Mouse (Mus musculus): Measurements from ENCODE around the gene Rnf213. TPM values are rescaled to one million over a fixed set of nuclear protein-coding genes. Genes with fewer than 3 reads are reported as not detected.

Rnf213 gene
- polyA plus RNA-seq (2015; fragmentation: Nextera tagmentation; extraction: Ambion mirVana): 4.6 and 6.4 TPM in 2 replicates

DNA sequence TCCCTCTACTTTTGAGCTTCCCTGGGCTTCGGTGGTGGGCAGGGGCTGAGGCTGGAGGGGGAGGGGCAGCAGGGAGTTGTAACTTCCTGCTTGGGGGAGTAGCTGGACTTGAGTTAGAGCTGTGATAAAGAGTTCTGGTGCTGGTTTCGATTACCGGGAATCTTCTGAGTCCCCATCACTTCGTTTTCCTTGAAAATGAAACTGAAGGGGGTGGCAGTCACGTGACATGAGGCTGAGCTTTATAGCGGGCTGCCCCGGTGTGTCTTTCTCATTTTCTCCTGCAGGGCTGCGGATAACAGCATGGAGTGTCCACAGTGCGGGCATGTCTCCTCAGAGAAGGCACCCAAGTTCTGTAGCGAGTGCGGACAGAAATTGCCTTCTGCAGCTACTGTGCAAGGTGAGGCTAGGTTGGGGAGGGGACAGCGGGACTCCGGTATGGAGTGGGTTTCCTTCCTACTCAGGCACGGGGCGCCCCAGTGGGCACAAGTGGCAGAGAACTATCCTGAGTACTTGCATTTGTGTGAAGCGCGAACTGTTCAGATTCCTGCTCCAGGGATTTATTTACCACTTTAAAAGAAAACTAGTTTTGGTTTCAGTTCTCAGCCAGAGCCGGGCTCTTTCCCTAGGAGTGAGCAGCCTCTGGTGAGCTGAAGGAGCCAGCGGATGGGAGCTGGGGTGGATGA lies at the start of gene Rnf213:
Rnf213 (plus strand) TSS at position 301 of the 683 bp plus-strand sequence.
- WGBS: under 1% methylated on average over 19 of the region's 19 CpGs
- Histone ChIP-seq H3K27me3 (0 out of 2 replicates have a peak, but pooled peaks cover 3% of the 10 kb centered on the region), H3K36me3 (peaks cover 9% of the 10 kb centered on the region; the same call in 1 of the 2 replicates), H3K4me1 (replicated peaks) (peaks cover 41% of the 10 kb centered on the region), H3K4me2 (peak within 1 kb of the TSS; percentile 95), H3K27ac (peak within 1 kb of the TSS; percentile 99), H3K9me3 (replicated peaks) (no peaks in the 10 kb centered on the region), H3K4me3 (peak within 1 kb of the TSS; percentile 83), H3K9ac (peak within 1 kb of the TSS; percentile 61)
- ATAC-seq (replicated peaks; ENCODE audit: insufficient number of reproducible peaks, insufficient read depth, low FRiP score, low read depth): peak; percentile 42

DNA sequence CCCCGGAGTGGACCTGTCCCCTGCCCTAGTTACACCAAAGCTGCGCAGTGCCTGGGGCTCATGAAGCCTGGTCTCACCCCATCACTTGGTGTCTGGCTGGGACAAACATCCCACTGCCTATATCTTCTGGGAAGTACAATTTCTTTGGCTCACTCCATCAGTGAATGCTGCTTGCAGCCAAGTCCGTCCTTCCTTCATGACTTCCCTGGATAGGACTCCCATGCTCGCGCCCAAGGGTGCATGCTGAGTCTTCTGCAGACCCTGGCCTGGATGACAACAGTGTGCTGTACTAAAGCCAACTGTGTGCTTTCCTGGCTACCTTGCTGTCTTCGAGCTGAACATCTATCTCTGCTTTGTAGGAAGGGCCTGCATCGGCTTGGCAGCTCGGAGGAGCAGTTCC lies 48.7 kb upstream of the Rnf213 start:
- Histone ChIP-seq H3K4me1 (replicated peaks) (peaks cover 6% of the 10 kb centered on the region), H3K9me3 (replicated peaks) (no peaks in the 10 kb centered on the region), H3K27me3 (no peaks in the 10 kb centered on the region), H3K9ac (no peak overlapping the region), H3K4me3 (no peak overlapping the region), H3K27ac (no peak overlapping the region), H3K36me3 (0 out of 2 replicates have a peak, but pooled peaks cover 3% of the 10 kb centered on the region), H3K4me2 (no peak overlapping the region)
- ATAC-seq (replicated peaks; ENCODE audit: insufficient number of reproducible peaks, insufficient read depth, low FRiP score, low read depth): no peak
- 76% methylated on average over 8 of the region's 8 CpGs for WGBS

DNA sequence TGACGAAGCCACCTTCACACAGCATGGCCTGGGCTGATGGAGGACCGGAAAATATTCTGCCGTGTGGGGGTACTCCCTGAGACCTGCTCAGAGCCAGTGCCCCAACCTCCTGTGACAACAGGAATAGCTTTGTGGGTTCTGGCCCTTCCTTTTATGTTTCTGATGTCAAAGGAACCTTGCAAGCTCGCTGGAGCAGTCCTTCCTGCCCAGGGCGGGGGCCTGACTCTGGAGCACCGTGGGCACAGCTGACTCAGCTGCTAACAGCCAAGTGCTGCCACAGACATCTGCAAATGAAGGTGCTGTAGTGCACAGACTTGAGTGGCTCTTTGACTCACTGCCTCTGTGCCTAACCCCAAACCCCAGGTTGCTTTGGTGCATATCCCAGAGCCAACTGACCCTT lies 48.0 kb upstream of the Rnf213 start:
- Histone ChIP-seq H3K27me3 (no peaks in the 10 kb centered on the region), H3K4me1 (replicated peaks) (peaks cover 6% of the 10 kb centered on the region), H3K9me3 (replicated peaks) (no peaks in the 10 kb centered on the region), H3K4me2 (no peak overlapping the region), H3K36me3 (0 out of 2 replicates have a peak, but pooled peaks cover 3% of the 10 kb centered on the region), H3K27ac (no peak overlapping the region), H3K4me3 (no peak overlapping the region), H3K9ac (no peak overlapping the region)
- no peak for ATAC-seq (replicated peaks; ENCODE audit: insufficient number of reproducible peaks, insufficient read depth, low FRiP score, low read depth)
- 62% methylated on average over 6 of the region's 6 CpGs for WGBS

DNA sequence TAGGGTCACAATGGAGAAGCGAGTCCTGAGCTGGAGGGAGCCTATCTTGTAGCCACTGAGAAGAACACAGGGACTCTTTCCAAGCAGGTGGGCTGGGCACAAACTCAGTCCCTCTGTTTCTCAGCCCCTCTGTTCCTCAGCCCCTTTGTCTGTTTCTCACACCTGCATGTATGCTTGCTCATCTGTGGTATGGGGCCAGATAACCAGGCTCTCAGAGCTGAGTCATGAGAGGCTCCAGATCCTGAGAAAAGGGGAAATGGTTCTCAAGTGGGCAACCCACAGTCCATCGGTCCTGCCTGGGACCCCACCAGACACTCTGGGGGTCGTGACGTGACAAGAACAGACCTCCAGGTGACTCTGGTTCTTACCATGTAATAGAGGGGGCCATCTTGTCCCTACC lies 45.8 kb upstream of the Rnf213 start:
- 85% methylated on average over 4 of the region's 4 CpGs for WGBS
- Histone ChIP-seq H3K4me1 (replicated peaks) (peaks cover 6% of the 10 kb centered on the region), H3K9me3 (replicated peaks) (no peaks in the 10 kb centered on the region), H3K9ac (no peak overlapping the region), H3K36me3 (0 out of 2 replicates have a peak, but pooled peaks cover 3% of the 10 kb centered on the region), H3K4me2 (no peak overlapping the region), H3K27me3 (no peaks in the 10 kb centered on the region), H3K27ac (no peak overlapping the region), H3K4me3 (no peak overlapping the region)
- ATAC-seq (replicated peaks; ENCODE audit: insufficient number of reproducible peaks, insufficient read depth, low FRiP score, low read depth): no peak

DNA sequence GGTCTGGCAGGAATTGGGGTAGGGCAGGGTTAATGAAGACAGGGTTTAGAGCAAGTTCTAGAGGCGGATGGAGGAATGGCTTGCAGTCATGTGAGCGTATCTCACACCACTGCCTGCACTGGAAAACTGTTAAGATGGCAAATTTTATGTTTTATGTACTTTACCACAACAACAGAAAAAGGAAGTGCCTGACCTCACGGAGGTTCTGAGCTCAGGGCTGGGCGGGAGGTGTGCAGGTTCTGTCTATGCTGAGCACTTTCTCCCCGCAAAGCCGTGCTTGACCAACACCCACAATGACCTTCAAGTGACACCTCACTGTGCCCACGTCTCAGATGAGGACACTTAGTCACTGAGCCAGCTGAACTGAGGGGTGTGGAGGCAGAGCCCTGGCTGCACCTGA lies 40.8 kb upstream of the Rnf213 start:
- Histone ChIP-seq H3K27ac (no peak overlapping the region), H3K4me1 (replicated peaks) (peaks cover 14% of the 10 kb centered on the region), H3K9me3 (replicated peaks) (no peaks in the 10 kb centered on the region), H3K4me3 (no peak overlapping the region), H3K36me3 (no peaks in the 10 kb centered on the region), H3K4me2 (no peak overlapping the region), H3K27me3 (no peaks in the 10 kb centered on the region), H3K9ac (no peak overlapping the region)
- no peak for ATAC-seq (replicated peaks; ENCODE audit: insufficient number of reproducible peaks, insufficient read depth, low FRiP score, low read depth)
- WGBS: 72% methylated on average over 7 of the region's 7 CpGs

DNA sequence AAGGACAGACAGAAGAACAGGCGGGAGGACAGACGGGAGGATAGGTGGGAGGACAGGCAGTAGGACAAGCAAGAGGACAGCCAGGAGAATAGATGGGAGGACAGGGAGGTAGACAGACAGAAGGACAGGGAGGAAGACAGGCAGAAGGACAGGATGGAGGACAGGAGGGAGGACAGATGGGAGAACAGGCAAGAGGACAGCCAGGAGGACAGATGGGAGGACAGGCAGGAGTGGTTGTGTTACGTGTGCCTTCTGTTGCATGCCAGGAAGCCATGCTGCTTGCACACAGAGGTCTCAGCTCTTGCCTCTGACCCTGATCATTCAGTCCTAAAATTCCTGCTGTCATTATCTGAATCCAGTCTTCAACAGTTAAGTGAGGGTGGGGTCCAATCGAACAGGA lies 39.0 kb upstream of the Rnf213 start:
- Histone ChIP-seq H3K9ac (no peak overlapping the region), H3K4me3 (no peak overlapping the region), H3K4me2 (no peak overlapping the region), H3K27ac (no peak overlapping the region), H3K27me3 (no peaks in the 10 kb centered on the region), H3K4me1 (replicated peaks) (peaks cover 14% of the 10 kb centered on the region), H3K9me3 (replicated peaks) (no peaks in the 10 kb centered on the region), H3K36me3 (no peaks in the 10 kb centered on the region)
- 71% methylated on average over 4 of the region's 4 CpGs for WGBS
- no peak for ATAC-seq (replicated peaks; ENCODE audit: insufficient number of reproducible peaks, insufficient read depth, low FRiP score, low read depth)

DNA sequence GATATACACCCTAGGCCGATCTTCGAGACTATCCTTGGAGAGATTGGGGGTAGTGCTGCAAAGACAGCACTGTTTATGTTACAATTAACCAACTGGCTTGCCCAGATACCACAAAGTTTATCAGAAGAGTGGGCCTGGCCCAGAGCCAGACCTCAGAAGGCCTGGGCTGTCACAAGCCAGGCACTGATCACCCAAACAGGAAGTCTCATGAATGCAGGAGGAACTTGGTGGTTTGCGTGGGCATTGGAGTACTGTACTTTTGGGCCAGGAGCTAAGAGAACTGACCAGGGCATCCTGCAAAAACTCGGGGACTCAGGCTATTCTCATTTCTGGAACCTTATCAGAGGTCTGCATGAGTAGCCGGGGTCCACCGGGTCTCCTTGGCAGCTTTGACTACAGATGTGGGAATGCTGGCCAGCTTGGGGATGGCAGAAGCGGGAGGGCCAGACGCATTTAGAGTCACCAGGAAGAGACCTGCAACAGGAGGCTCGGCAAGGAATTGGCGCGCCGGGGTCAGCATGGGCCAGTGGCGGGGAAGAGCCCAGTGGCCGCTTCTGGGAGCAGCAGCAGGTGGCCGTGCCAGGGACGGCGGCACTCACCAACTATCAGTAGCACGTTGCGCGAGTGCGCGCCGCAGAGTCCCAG lies 38.0 kb upstream of the Rnf213 start:
- Histone ChIP-seq H3K4me1 (replicated peaks) (peaks cover 14% of the 10 kb centered on the region), H3K27me3 (no peaks in the 10 kb centered on the region), H3K9me3 (replicated peaks) (no peaks in the 10 kb centered on the region), H3K4me3 (peak overlapping the region; percentile 81), H3K4me2 (peak overlapping the region; percentile 94), H3K36me3 (peaks cover 7% of the 10 kb centered on the region; the same call in 1 of the 2 replicates), H3K27ac (peak overlapping the region; percentile 89), H3K9ac (peak overlapping the region; percentile 77)
- 1% methylated on average over 23 of the region's 23 CpGs for WGBS
- peak; percentile 29 for ATAC-seq (replicated peaks; ENCODE audit: insufficient number of reproducible peaks, insufficient read depth, low FRiP score, low read depth)

DNA sequence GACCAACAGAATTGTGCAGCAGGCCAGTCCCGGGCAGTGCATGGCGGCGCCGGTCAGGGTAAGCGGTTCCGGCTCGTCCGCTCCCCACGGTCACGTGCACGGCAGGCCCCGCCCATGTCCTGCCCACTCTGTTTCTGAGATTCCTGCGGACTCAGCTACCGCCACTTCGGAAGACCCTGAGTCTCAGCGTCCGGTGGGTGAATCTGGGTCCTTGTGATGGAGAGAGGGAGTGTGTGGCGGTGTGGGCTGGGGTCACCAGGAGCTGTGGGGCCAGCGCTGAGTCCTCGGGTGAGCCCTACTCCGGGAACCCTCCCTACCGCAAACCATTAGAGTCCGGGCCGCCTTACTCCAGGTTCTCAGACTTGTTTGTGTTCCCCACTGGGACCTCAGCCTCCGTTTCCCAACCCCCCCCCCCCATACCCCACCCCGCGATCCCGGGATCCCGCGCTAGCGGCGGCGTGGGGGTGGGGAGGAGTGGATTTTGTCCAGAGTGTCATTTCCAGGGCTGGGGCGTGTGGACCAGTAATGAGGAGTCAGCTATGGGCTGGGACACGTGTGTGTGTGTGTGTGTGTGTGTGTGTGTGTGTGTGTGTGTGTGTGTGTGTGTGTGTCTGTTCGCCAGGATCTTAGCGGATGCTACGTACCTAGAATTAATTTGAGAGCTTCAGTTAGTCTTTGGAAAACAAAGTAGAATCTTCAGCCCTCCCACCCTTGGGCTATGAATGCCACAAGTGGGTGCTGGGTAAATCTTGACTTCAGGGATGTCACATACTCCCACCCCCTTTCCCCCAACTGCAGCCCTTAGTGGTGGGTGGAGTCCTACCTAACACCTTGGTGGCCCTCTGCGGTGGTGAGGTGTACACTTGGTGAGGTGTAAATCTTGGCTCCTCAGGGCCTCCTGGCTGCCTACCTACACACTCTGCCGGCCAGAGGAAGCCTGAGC lies 37.2 kb upstream of the Rnf213 start, which contains the start of the genes Sgsh and Slc26a11:
Sgsh (minus strand) TSS at position 94 of the 943 bp plus-strand sequence.
Slc26a11 (plus strand) TSS at position 115 of the 943 bp plus-strand sequence.
- Histone ChIP-seq H3K4me2 (peak within 1 kb of the TSS; percentile 94), H3K27me3 (no peaks in the 10 kb centered on the region), H3K4me3 (peak within 1 kb of the TSS; percentile 81), H3K27ac (peak within 1 kb of the TSS; percentile 89), H3K36me3 (peaks cover 10% of the 10 kb centered on the region; the same call in 1 of the 2 replicates), H3K9me3 (replicated peaks) (no peaks in the 10 kb centered on the region), H3K4me1 (replicated peaks) (peaks cover 14% of the 10 kb centered on the region), H3K9ac (peak within 1 kb of the TSS; percentile 77)
- 2% methylated on average over 40 of the region's 40 CpGs for WGBS
- ATAC-seq (replicated peaks; ENCODE audit: insufficient number of reproducible peaks, insufficient read depth, low FRiP score, low read depth): peak; percentile 91

DNA sequence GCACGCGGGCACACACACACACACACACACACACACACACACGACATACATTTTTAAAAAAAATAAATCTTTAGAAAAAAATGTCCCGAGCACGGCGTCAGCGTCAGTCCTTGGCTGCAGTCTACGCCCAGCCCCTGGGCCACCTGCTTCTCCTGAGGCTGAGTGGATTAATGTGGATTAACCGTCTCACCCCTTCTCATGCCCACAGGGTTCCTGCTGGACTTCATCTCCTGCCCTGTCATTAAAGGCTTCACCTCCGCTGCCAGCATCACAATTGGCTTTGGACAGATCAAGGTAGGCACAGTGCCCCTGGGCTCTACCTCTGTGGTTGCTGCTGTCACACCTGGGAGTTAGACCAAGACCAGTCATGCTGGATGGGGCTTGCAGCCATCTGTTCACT lies 33.8 kb upstream of the Rnf213 start:
- Histone ChIP-seq H3K9ac (no peak overlapping the region), H3K27me3 (no peaks in the 10 kb centered on the region), H3K4me2 (no peak overlapping the region), H3K36me3 (peaks cover 10% of the 10 kb centered on the region; the same call in 1 of the 2 replicates), H3K27ac (no peak overlapping the region), H3K4me3 (no peak overlapping the region), H3K9me3 (replicated peaks) (no peaks in the 10 kb centered on the region), H3K4me1 (replicated peaks) (peaks cover 19% of the 10 kb centered on the region)
- WGBS: 90% methylated on average over 10 of the region's 10 CpGs
- ATAC-seq (replicated peaks; ENCODE audit: insufficient number of reproducible peaks, insufficient read depth, low FRiP score, low read depth): no peak

DNA sequence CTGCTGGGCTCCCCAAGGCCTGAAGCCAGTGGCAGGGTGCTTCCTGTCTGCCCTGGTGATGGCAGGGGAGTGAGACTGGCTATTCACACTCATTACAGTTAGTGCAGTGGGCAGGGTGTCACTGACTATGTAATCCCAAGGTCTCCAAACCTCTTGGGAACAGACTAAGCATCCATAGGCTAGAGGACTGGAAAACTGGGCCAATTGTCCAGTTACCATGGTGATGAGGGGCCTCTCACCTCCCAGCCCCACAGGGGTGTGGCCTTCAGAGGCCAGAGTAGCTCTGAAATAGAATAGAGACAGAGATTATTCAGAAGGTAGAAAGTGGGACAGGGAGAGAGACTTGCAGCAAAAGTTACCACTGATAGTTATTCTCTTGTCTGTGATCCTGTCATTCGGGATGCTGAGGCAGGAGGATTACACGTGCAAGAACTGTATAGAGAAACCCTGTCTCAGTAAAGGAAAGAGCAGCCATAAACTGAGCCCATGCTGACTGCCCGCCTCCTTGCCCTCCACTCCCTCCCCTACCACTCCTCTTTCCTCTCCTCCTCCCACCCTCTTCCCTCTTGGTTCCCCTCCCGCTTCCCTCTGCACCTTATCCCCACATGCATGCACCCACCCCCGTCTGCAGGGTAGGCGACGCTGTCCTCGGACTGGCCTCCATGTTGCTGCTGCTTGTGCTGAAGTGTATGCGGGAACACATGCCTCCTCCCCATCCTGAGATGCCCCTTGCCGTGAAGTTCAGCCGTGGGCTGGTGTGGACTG lies 29.9 kb upstream of the Rnf213 start:
- peaks cover 5% of the 10 kb centered on the region; the same call in 1 of the 2 replicates for H3K4me1 ChIP-seq (replicated peaks)
- WGBS: 36% methylated on average over 11 of the region's 11 CpGs
- H3K9ac ChIP-seq: no peak overlapping the region
- no peak overlapping the region for H3K4me3 ChIP-seq
- H3K9me3 ChIP-seq (replicated peaks): no peaks in the 10 kb centered on the region
- 0 out of 2 replicates have a peak, but pooled peaks have one; percentile 10 for ATAC-seq (replicated peaks; ENCODE audit: insufficient number of reproducible peaks, insufficient read depth, low FRiP score, low read depth)
- H3K4me2 ChIP-seq: no peak overlapping the region
- H3K27ac ChIP-seq: no peak overlapping the region
- no peaks in the 10 kb centered on the region for H3K27me3 ChIP-seq
- peaks cover 20% of the 10 kb centered on the region for H3K36me3 ChIP-seq
